In the genomic region with DNA sequence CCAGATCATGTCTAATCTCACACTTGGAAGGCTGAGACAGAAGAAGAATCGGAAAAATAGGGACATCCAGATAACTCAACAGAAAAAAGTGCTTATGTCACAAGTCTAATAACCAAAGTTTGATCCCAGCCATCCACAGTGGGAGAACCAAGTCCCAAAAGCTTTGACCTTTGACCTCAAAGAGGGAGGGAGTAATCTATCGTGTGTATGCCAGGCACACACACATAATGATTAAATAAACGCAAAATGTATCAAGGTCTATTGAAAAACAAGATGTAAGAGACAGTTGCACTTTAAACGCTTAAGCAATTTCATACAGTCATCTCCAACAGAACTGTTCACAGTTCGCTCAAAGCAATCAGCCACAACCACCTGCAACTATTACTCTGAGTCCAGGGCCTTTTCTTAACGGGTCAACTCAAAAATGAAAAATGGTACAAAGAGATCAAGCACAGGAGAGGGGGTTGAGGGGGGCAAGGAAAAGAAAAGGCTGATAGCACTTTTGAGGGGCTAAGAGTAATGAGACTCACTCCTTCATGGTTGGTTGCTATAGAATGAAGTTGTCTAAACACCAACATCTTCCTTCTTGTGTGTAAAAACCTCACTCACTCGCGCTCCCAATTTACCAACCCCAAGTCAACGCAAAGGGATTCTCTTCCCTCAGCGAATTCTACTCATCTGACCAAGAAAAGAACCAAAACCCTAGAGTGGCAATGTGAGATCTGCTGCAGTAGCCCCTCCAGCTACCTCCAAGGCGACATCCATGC, we compare ENCODE assay signal across 7 mouse cellular contexts. TPM values are rescaled to one million over a fixed set of nuclear protein-coding genes. Genes with fewer than 3 reads are reported as not detected.
DNase-seq lines count a peak whose midpoint lies in the region; ATAC-seq and TF ChIP-seq lines count a peak whose summit lies in the region.

No protein-coding gene starts in this region.

- TF ChIP-seq CTCF in midbrain, postnatal 0 days (IDR thresholded peaks at IDR 0.05), result no peak

- no peak overlapping the region for H3K27ac ChIP-seq in brown adipose tissue, adult 24 weeks (replicated peaks; ENCODE audit: low read depth, low read length)
- H3K27ac ChIP-seq in hindbrain, embryonic 13.5 days, result peak overlapping the region; percentile 99
- peak overlapping the region; percentile 97; the same call in 1 of the 2 replicates for H3K27ac ChIP-seq in midbrain, postnatal 0 days (ENCODE audit: low read depth, low read length)

- no peaks in the 10 kb centered on the region for H3K9me3 ChIP-seq in megakaryocyte, embryonic 14.5 days
- H3K9me3 ChIP-seq in hindbrain, embryonic 13.5 days, result no peaks in the 10 kb centered on the region
- H3K9me3 ChIP-seq in midbrain, postnatal 0 days (ENCODE audit: low read length), result no peaks in the 10 kb centered on the region

- H3K4me1 ChIP-seq in megakaryocyte, embryonic 14.5 days, result peaks cover 20% of the 10 kb centered on the region
- peaks cover 2% of the 10 kb centered on the region; the same call in 1 of the 2 replicates for H3K4me1 ChIP-seq in brown adipose tissue, adult 24 weeks (ENCODE audit: control insufficient read depth, insufficient read depth, insufficient read length, low read length)
- H3K4me1 ChIP-seq in hindbrain, embryonic 13.5 days (replicated peaks), result peaks cover 32% of the 10 kb centered on the region
- peaks cover 2% of the 10 kb centered on the region; the same call in 1 of the 2 replicates for H3K4me1 ChIP-seq in midbrain, postnatal 0 days (ENCODE audit: insufficient read depth, low read length)

- ATAC-seq in megakaryocyte, adult 5-6 weeks (ENCODE audit: poor library complexity, severe bottlenecking), result no peak
- ATAC-seq in hindbrain, embryonic 13.5 days (ENCODE audit: low FRiP score), result no peak
- no peak for ATAC-seq in midbrain, postnatal 0 days (ENCODE audit: low FRiP score)
- no peak for ATAC-seq in cerebellum, adult (ENCODE audit: insufficient number of reproducible peaks, low FRiP score, low TSS enrichment)

- peak overlapping the region; percentile 99 for H3K4me3 ChIP-seq in megakaryocyte, embryonic 14.5 days (replicated peaks)
- H3K4me3 ChIP-seq in brown adipose tissue, adult 24 weeks (ENCODE audit: insufficient read depth, low read depth, low read length), result peak overlapping the region; percentile 94
- H3K4me3 ChIP-seq in hindbrain, embryonic 13.5 days, result peak overlapping the region; percentile 90
- peak overlapping the region; percentile 99 for H3K4me3 ChIP-seq in midbrain, postnatal 0 days (ENCODE audit: low read depth, low read length)

- WGBS in hindbrain, embryonic 13.5 days, result 22% methylated on average over 11 of the region's 11 CpGs
- 22% methylated on average over 11 of the region's 11 CpGs for WGBS in midbrain, postnatal 0 days

- peak overlapping the region; percentile 93 for H3K9ac ChIP-seq in hindbrain, embryonic 13.5 days
- H3K9ac ChIP-seq in midbrain, postnatal 0 days (replicated peaks; ENCODE audit: low read length, poor library complexity, severe bottlenecking), result peak overlapping the region; percentile 90

- DNase-seq in midbrain, postnatal 0 days (ENCODE audit: low spot score), result no peak
- no peak for DNase-seq in layer of hippocampus, adult 11-12 months (ENCODE audit: low spot score)

- H3K36me3 ChIP-seq in megakaryocyte, embryonic 14.5 days (replicated peaks; ENCODE audit: low read length), result no peaks in the 10 kb centered on the region
- no peaks in the 10 kb centered on the region for H3K36me3 ChIP-seq in hindbrain, embryonic 13.5 days
- no peaks in the 10 kb centered on the region for H3K36me3 ChIP-seq in midbrain, postnatal 0 days (ENCODE audit: insufficient read depth, low read length)

- peak overlapping the region; percentile 68 for H3K4me2 ChIP-seq in hindbrain, embryonic 13.5 days
- peak overlapping the region; percentile 67 for H3K4me2 ChIP-seq in midbrain, postnatal 0 days (ENCODE audit: low read depth, low read length, poor library complexity, severe bottlenecking)

- no peaks in the 10 kb centered on the region for H3K27me3 ChIP-seq in megakaryocyte, embryonic 14.5 days (replicated peaks)
- H3K27me3 ChIP-seq in hindbrain, embryonic 13.5 days, result no peaks in the 10 kb centered on the region
- no peaks in the 10 kb centered on the region for H3K27me3 ChIP-seq in midbrain, postnatal 0 days (ENCODE audit: insufficient read depth, low read length)

RNA-seq across cellular contexts. Expression of a gene that starts 1.0 kb away (rescaled TPM):
- 1.1 and 2.0 TPM in 2 replicates for polyA plus RNA-seq in megakaryocyte, embryonic 14.5 days (2012; ENCODE audit: insufficient read depth, low replicate concordance)
- total RNA-seq in megakaryocyte, adult 5-6 weeks (2015), result 1.0 and 1.3 TPM in 2 replicates
- total RNA-seq in megakaryocyte, adult 5-6 weeks (2017), result 2.1 and 5.2 TPM in 2 replicates
- polyA plus RNA-seq in brown adipose tissue, adult 24 weeks (2012; ENCODE audit: insufficient read depth, insufficient read length, missing spikeins), result 8.1 and 10.7 TPM in 2 replicates
- polyA plus RNA-seq in hindbrain, embryonic 13.5 days (2015; fragmentation: Nextera tagmentation; extraction: Ambion mirVana), result 44.3 and 44.9 TPM in 2 replicates
- 90.0 and 102 TPM in 2 replicates for total RNA-seq in midbrain, postnatal 0 days (2014; rRNA removed)
- 48.1 and 56.1 TPM in 2 replicates for polyA plus RNA-seq in midbrain, postnatal 0 days (2015; fragmentation: Nextera tagmentation; extraction: Ambion mirVana)

RNA-seq across cellular contexts. Expression of a gene that starts 55.6 kb away (rescaled TPM):
- 16.3 and 37.0 TPM in 2 replicates for polyA plus RNA-seq in megakaryocyte, embryonic 14.5 days (2012; ENCODE audit: insufficient read depth, low replicate concordance)
- total RNA-seq in megakaryocyte, adult 5-6 weeks (2015), result 19.2 and 19.9 TPM in 2 replicates
- 12.4 and 13.2 TPM in 2 replicates for total RNA-seq in megakaryocyte, adult 5-6 weeks (2017)
- 1.8 and 7.4 TPM in 2 replicates for polyA plus RNA-seq in brown adipose tissue, adult 24 weeks (2012; ENCODE audit: insufficient read depth, insufficient read length, missing spikeins)
- polyA plus RNA-seq in hindbrain, embryonic 13.5 days (2015; fragmentation: Nextera tagmentation; extraction: Ambion mirVana), result 25.7 and 26.5 TPM in 2 replicates
- 32.8 and 40.8 TPM in 2 replicates for total RNA-seq in midbrain, postnatal 0 days (2014; rRNA removed)
- polyA plus RNA-seq in midbrain, postnatal 0 days (2015; fragmentation: Nextera tagmentation; extraction: Ambion mirVana), result 17.7 and 20.0 TPM in 2 replicates
